Mouse (Mus musculus) ES-E14 (cell line): ENCODE results near the gene Gimap7.

Experiments
- CHD2 ChIP-seq: IDR thresholded peaks from 2 replicates; pipeline ENCODE4 v1.6.1; 2014; ENCODE audit warnings: mild to moderate bottlenecking, low read depth, low read length, inconsistent platforms
- MAFK ChIP-seq: IDR thresholded peaks from 2 replicates; pipeline ENCODE4 v1.6.1; 2014; ENCODE audit warnings: mild to moderate bottlenecking, low read depth, low read length, inconsistent platforms; ENCODE audit not compliant: insufficient read depth
- ZC3H11A ChIP-seq: IDR thresholded peaks from 2 replicates; pipeline ENCODE4 v1.6.1; 2012; ENCODE audit warnings: low read depth, mild to moderate bottlenecking, inconsistent platforms, low read length, borderline replicate concordance

GRCm38 (mm10) chr6:48737053-48737452 is 18.6 kb downstream of the Gimap7 start:
- TF ChIP-seq CHD2 (no peak), MAFK (no peak), ZC3H11A (no peak)
